In genomic region chr9:69313297-69313696, GRCm38 (mm10) we compare ENCODE assay signal across 34 mouse cellular contexts.
"Had no signal": no experiment of that assay in that cellular context is flagged by ENCODE, and none has a peak within 500 bp of the region (broad histone marks: within the 10 kb centered on the region; RNA-seq: fewer than 3 reads in every experiment).

No protein-coding gene starts in this region.

- H3K36me3 ChIP-seq: heart, embryonic 10.5 days; heart, embryonic 12.5 days; heart, embryonic 13.5 days; heart, embryonic 15.5 days; hindbrain, embryonic 10.5 days; hindbrain, embryonic 12.5 days; hindbrain, embryonic 13.5 days; hindbrain, embryonic 15.5 days; intestine, embryonic 15.5 days; kidney, embryonic 15.5 days had no signal

- DNase-seq: heart, adult 18-20 months; heart, adult 2 months; heart, postnatal 10 days; heart, postnatal 14 days; heart, postnatal 36 days; heart, postnatal 4 days; kidney, adult 11 months; kidney, adult 18-20 months; kidney, adult 8-10 months; kidney, adult 9 months; kidney, postnatal 14 days; kidney, postnatal 25 days; kidney, postnatal 36 days; kidney, postnatal 4 days; layer of hippocampus, adult 9-11 months; layer of hippocampus, postnatal 36 days had no signal

- H3K27ac ChIP-seq: heart, adult 2 months; heart, embryonic 10.5 days; heart, embryonic 13.5 days; heart, embryonic 15.5 days; hindbrain, embryonic 10.5 days; hindbrain, embryonic 12.5 days; hindbrain, embryonic 13.5 days; hindbrain, embryonic 14.5 days; hindbrain, embryonic 15.5 days; hindbrain, postnatal 0 days; intestine, embryonic 15.5 days; kidney, embryonic 15.5 days; kidney, postnatal 0 days; layer of hippocampus, adult 2 months had no signal

- H3K27me3 ChIP-seq: heart, embryonic 12.5 days; heart, embryonic 13.5 days; heart, embryonic 15.5 days; hindbrain, embryonic 12.5 days; hindbrain, embryonic 13.5 days; hindbrain, embryonic 15.5 days; intestine, embryonic 15.5 days; kidney, embryonic 15.5 days had no signal

- H3K4me3 ChIP-seq: heart, adult 2 months; heart, embryonic 10.5 days; heart, embryonic 12.5 days; heart, embryonic 13.5 days; heart, embryonic 15.5 days; hindbrain, embryonic 10.5 days; hindbrain, embryonic 12.5 days; hindbrain, embryonic 13.5 days; hindbrain, embryonic 15.5 days; intestine, embryonic 15.5 days; kidney, embryonic 15.5 days; layer of hippocampus, adult 2 months had no signal

- H3K4me1 ChIP-seq: intestine, embryonic 15.5 days had no signal

- ATAC-seq: hindbrain, embryonic 16.5 days; hindbrain, postnatal 0 days; intestine, embryonic 15.5 days; intestine, embryonic 16.5 days; intestine, postnatal 0 days had no signal

- H3K9ac ChIP-seq: heart, embryonic 12.5 days; heart, embryonic 13.5 days; heart, embryonic 15.5 days; hindbrain, embryonic 12.5 days; hindbrain, embryonic 13.5 days; hindbrain, embryonic 14.5 days; hindbrain, embryonic 15.5 days; intestine, embryonic 15.5 days; kidney, embryonic 15.5 days had no signal

- H3K4me2 ChIP-seq: heart, embryonic 11.5 days; heart, embryonic 12.5 days; heart, embryonic 13.5 days; heart, embryonic 15.5 days; hindbrain, embryonic 12.5 days; hindbrain, embryonic 13.5 days; hindbrain, embryonic 14.5 days; hindbrain, embryonic 15.5 days; intestine, embryonic 15.5 days; kidney, embryonic 15.5 days had no signal

- H3K9me3 ChIP-seq: heart, embryonic 10.5 days; heart, embryonic 12.5 days; heart, embryonic 13.5 days; heart, embryonic 15.5 days; hindbrain, embryonic 10.5 days; hindbrain, embryonic 12.5 days; hindbrain, embryonic 13.5 days; hindbrain, embryonic 15.5 days; intestine, embryonic 15.5 days; kidney, embryonic 15.5 days had no signal
